Mouse (Mus musculus) bone marrow macrophage, adult 2 months (primary cell): ENCODE data around the gene Gm49380.

Experiments
- CTCF ChIP-seq: IDR thresholded peaks from 2 replicates; pipeline ENCODE4 v1.5.1; 2012; ENCODE audit warnings: low read depth, mild to moderate bottlenecking, low read length, moderate library complexity
- POLR2A ChIP-seq: IDR thresholded peaks from 2 replicates; pipeline ENCODE4 v1.6.1; 2012; ENCODE audit warnings: mild to moderate bottlenecking, low read depth, low read length, borderline replicate concordance

DNA sequence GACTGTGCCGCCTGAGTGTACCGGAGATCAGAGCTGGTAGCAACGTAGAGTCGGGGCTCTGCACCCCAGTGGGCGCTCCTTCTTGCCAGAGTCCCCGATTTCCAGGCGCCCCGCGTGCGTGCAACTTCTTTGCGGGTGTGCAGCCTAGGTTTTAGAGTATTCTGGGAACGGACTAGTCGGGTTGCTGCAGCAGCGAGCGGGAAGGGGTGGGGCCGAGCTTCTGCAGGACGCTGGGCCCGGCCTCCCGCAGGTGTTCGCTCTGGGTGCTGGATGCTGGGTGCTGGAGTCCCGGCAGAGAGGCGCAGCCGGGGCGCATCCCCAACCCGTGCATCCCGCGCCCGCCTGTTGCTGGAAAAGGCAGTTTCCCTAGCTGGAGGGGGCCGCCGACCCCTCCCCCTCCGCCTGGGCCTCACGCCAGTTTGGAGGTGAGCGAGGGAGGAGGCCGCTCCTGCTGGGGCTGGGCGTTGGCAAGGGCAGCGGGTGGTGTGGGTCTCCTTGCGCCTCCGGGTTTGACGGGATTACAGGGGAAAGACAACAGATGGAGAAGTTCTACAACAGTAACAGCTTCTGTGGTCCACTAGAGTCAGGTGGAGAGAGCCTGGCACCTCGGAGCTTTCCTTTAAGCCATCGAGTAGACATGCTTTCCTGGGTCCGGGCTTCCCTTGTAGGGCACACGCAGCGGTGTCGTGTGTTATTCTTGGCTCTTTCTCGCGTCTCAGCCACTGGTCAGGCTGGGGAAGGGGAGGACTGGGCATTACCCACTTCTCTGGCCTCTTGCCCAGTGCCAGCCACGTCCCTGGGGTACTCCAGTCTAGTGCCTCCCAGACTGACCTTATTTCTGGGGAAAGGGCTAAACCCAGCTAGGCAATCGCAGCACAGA lies 21.8 kb upstream of the Gm49380 start:
- TF ChIP-seq POLR2A (no peak), CTCF (no peak)
